Mouse (Mus musculus) left cerebral cortex, postnatal 14 days (tissue): ENCODE measurements at regions not wholly inside any gene's neighbourhood (a gene's known extent, or its start where the extent isn't known, plus 50 kb on each side); places are given as distances from the start of the nearest gene placed in this dataset.

Experiments used
- DNase-seq, 2 experiments: peaks; one replicate each; pipeline ENCODE4 v3.0.0; 2021 to 2022; ENCODE audit warnings: low spot score in 2 of 2, mixed read lengths in 1 of 2
- intact Hi-C: fragments of 180-260 bp; cut with DNase I; formaldehyde crosslinking; loops from one replicate; pipeline ENCODE4 v1.15.1; 2025

- DNase-seq: peak in 1 of 2 experiments; percentile 1
- intact Hi-C loops: no loop called here
These were observed 133.3 kb upstream of the Mageb4 start for GRCm38 (mm10) chrX:86438238-86438637.
